Mouse (Mus musculus): ENCODE measurements around the gene Eomes.

DNA sequence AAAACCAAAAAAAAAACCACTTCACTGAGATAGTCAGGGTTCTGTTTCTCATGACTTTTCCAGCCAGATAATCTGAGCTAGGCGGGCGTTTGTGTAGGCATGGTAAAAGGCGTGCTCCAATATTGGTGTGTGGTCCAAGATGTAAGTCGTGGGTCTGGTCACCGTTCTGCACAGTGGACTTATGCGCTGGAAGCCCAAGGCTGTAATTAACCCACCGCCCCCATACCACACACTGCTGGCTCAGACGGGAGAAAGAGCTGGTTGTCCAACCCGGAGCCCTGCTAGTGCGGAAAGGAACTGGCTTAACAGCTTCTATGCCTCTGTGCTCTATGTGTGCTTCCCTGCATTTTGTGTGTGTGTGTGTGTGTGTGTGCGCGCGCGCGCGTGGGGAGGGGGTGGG lies 8.7 kb upstream of the Eomes start:
- TF ChIP-seq CTCF (IDR thresholded peaks at IDR 0.05) (no peak), EP300 (IDR thresholded peaks at IDR 0.05) (no peak)

All from lung, postnatal 0 days (tissue).